Mouse (Mus musculus): ENCODE measurements around the gene Anxa5.

The Anxa5 gene

DNA sequence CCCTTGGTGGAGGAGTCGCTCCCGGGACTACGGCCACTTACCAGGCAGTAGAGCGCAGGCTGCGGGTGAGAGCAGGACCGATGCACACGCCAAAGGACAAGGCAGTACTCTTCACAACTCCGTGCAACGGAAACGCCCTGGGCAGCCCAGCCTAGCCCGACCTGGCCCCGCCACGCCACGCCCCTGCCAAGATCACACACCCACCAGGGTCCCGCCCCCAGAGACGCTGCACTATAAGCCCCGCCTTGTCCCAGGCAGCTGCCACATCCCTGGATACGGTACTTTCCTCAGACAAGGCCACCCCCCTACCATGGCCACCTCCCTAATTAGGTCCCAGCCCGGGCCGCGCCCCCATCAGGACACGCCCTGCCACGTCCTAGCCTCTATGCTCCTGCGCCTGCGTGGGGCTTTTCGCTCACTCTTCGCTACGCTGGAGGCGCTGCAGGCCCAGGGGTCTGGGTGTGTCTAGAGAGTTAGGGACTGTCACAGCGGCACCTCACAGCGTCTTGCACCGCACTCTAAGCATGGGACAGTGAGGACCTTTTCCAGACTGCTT is at the start of gene Anxa5, which contains the start of gene 1810062G17Rik:
TSS of gene Anxa5 (minus strand) at position 363 of the 556 bp plus-strand sequence.
TSS of gene 1810062G17Rik (plus strand) at position 406 of the 556 bp plus-strand sequence.
- in situ Hi-C loops (cut with MboI; ENCODE audit: low sequenced_read_pairs): no loop called here

- in situ Hi-C loops (cut with MboI; ENCODE audit: low sequenced_read_pairs): no loop called here
Observed at GRCm38 (mm10) chr3:36524466-36524865, 48.8 kb upstream of the Anxa5 start.

GRCm38 (mm10) chr3:36522137-36522536 is 46.4 kb upstream of the Anxa5 start:
- in situ Hi-C loops (cut with MboI; ENCODE audit: low sequenced_read_pairs): no loop called here

GRCm38 (mm10) chr3:36521073-36522060 is 45.7 kb upstream of the Anxa5 start, which contains the start of gene Gm11549:
Gene Gm11549 (minus strand): TSS chr3:36521813.
- in situ Hi-C loops (cut with MboI; ENCODE audit: low sequenced_read_pairs): no loop called here

- in situ Hi-C loops (cut with MboI; ENCODE audit: low sequenced_read_pairs): no loop called here
Observed at GRCm38 (mm10) chr3:36516196-36516595, 40.5 kb upstream of the Anxa5 start.

DNA sequence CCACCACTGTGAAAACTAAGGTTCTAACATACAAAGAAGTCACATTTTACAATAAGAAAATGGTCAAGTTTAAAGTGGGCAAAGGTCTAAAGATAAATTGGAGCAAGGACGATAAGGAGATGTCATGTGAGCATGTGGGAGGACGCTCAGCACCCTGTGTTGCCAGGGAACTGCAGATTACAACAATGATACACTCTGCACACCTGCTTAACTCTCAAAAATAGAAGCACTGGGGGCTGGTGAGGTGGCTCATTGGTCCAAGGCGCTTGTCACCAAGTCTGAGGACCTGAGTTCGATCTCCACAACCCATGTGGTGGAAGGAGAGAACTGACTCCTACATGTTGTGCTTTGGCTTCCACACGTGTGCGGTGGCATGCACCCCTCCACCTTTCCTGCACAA is 35.8 kb upstream of the Anxa5 start:
- in situ Hi-C loops (cut with MboI; ENCODE audit: low sequenced_read_pairs): no loop called here

- in situ Hi-C loops (cut with MboI; ENCODE audit: low sequenced_read_pairs): no loop called here
Observed at GRCm38 (mm10) chr3:36505809-36506735, 30.4 kb upstream of the Anxa5 start.

DNA sequence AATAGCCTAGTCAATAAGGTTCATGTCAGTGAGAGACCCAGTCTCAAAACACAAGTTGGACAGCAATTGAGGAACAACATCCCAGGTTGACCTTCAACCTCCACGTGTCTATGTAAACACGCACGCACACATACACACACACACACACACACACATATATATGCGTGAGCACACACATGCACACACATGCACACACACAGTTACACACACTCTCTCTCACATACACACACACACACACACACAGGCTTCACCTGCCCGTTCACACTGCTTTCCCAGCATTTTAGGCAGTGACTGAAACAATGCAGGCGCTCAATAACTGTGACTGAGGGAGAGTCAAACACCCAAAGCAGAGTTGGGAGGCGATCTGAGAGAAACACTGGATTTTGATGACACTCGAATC is 29.6 kb upstream of the Anxa5 start:
- in situ Hi-C loops (cut with MboI; ENCODE audit: low sequenced_read_pairs): no loop called here

- in situ Hi-C loops (cut with MboI; ENCODE audit: low sequenced_read_pairs): no loop called here
Observed at GRCm38 (mm10) chr3:36501546-36501945, 25.9 kb upstream of the Anxa5 start.

GRCm38 (mm10) chr3:36500976-36501375 is 25.3 kb upstream of the Anxa5 start:
- in situ Hi-C loops (cut with MboI; ENCODE audit: low sequenced_read_pairs): no loop called here

- in situ Hi-C loops (cut with MboI; ENCODE audit: low sequenced_read_pairs): no loop called here
Observed at GRCm38 (mm10) chr3:36499418-36499817, 23.7 kb upstream of the Anxa5 start.

GRCm38 (mm10) chr3:36498224-36498623 is 22.5 kb upstream of the Anxa5 start:
- in situ Hi-C loops (cut with MboI; ENCODE audit: low sequenced_read_pairs): no loop called here

DNA sequence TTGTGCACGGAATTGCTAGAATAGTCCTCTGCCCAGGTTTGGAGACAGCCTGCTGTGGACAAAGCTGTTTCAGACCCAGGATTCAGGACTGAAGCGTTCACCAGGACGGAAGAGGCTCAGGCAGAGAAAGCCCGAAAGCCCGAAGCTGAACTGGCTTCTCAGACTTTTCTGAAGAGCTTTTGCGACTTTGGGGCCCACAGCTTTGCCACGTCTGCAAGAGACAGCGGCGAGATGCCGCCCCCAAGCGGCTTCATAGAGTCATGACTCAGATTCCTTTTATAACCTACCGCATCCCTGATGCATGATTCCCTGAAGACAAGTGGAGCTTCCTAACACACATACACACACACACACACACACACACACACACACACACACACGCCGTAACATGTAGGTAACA is 21.1 kb upstream of the Anxa5 start:
- in situ Hi-C loops (cut with MboI; ENCODE audit: low sequenced_read_pairs): no loop called here

DNA sequence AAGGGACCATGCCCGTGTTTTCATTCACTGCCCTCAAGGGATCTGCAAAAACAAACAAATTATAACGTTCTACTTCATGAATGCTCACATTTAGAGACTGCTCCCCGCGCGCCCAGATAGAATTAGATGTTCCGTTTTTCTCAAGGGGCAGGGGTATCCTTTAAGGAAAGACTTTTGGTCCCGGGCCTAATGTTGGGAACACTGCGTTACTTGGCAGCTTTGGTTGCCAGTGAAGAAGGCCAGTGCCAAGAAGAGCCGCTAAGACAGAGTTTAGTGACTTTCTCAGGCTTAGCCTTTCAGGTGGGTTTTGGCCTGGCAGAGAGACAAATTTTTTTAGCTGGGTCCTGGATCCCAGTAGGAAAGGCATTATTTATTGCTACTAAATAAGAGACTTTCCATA is 20.6 kb upstream of the Anxa5 start:
- in situ Hi-C loops (cut with MboI; ENCODE audit: low sequenced_read_pairs): no loop called here

DNA sequence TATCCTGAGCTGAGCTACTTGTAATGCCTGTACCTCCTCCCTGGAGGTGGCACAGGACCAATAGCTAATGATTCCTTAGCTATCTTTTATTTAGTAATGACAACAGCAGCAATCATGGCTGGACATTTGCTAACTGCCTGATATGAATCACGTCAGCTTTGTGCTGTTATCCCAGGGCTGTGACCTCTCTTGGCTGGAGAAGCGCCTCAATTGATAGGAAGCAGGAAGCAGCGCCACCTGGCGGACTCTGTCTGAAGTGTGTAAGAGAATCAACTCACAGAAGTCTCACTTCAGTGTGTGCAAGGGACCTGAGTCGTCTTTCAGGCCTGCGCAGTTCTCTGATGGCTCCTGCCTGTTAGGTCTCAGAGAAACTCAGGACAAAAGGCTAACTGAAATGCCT is 19.7 kb upstream of the Anxa5 start:
- in situ Hi-C loops (cut with MboI; ENCODE audit: low sequenced_read_pairs): no loop called here

DNA sequence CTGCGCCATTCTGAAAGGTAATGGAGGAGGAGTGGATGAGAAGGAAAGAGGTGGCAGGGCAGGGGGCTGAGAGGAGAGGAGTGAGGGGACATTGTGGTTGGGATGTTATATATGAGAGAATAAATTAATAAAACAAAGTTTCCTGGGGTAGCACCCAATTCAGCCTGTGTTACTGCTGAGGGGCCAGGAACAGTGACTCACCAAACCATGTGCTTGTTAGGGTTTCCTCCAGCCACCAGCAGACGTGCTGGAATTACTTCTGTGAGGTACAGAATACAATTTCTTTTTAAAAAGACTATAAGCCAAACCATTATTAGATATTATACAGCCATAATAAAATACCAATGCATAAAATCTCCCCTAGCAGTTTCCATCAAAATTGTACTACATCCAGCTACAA is 18.9 kb upstream of the Anxa5 start:
- in situ Hi-C loops (cut with MboI; ENCODE audit: low sequenced_read_pairs): no loop called here

- in situ Hi-C loops (cut with MboI; ENCODE audit: low sequenced_read_pairs): no loop called here
Observed at GRCm38 (mm10) chr3:36493641-36494283, 18.1 kb upstream of the Anxa5 start.

GRCm38 (mm10) chr3:36492716-36493391 is 17.2 kb upstream of the Anxa5 start:
- in situ Hi-C loops (cut with MboI; ENCODE audit: low sequenced_read_pairs): no loop called here

- in situ Hi-C loops (cut with MboI; ENCODE audit: low sequenced_read_pairs): no loop called here
Observed at GRCm38 (mm10) chr3:36491535-36491934, 15.8 kb upstream of the Anxa5 start.

GRCm38 (mm10) chr3:36489590-36489910 is 13.9 kb upstream of the Anxa5 start:
- in situ Hi-C loops (cut with MboI; ENCODE audit: low sequenced_read_pairs): no loop called here

Data from CH12F3 (cell line).